Mouse (Mus musculus): ENCODE data around the gene Ephb2.

- TF ChIP-seq TAL1 (IDR thresholded peaks at IDR 0.05; ENCODE audit: low read length) (no peak), GATA1 (IDR thresholded peaks at IDR 0.05; ENCODE audit: low read length) (no peak)
Measured at GRCm38 (mm10) chr4:136834815-136835620, 770 bp downstream of the Ephb2 start.
